Mouse (Mus musculus): ENCODE data around the gene Nmnat3. TPM values are rescaled to one million over a fixed set of nuclear protein-coding genes. Genes with fewer than 3 reads are reported as not detected.

Gene Nmnat3
- polyA plus RNA-seq, 1 experiment, result 2.3 TPM

- Histone ChIP-seq H3K27ac (ENCODE audit: insufficient read depth, low read length) (no peak overlapping the region), H3K4me1 (ENCODE audit: control insufficient read depth, insufficient read depth, low read length) (no peaks in the 10 kb centered on the region), H3K27me3 (ENCODE audit: control insufficient read depth, insufficient read depth, low read length) (no peaks in the 10 kb centered on the region), H3K4me3 (replicated peaks; ENCODE audit: insufficient read depth, low read depth, low read length) (no peak overlapping the region)
- no peak for DNase-seq
- TF ChIP-seq CTCF (IDR thresholded peaks at IDR 0.05; ENCODE audit: borderline replicate concordance, insufficient read depth, low read depth, low read length) (no peak), POLR2A (IDR thresholded peaks at IDR 0.05; ENCODE audit: borderline replicate concordance, insufficient read depth, low read length) (no peak)
- WGBS, result 25% methylated on average over 4 of the region's 4 CpGs
Measured at GRCm38 (mm10) chr9:98346240-98346639, 59.0 kb downstream of the Nmnat3 start.

DNA sequence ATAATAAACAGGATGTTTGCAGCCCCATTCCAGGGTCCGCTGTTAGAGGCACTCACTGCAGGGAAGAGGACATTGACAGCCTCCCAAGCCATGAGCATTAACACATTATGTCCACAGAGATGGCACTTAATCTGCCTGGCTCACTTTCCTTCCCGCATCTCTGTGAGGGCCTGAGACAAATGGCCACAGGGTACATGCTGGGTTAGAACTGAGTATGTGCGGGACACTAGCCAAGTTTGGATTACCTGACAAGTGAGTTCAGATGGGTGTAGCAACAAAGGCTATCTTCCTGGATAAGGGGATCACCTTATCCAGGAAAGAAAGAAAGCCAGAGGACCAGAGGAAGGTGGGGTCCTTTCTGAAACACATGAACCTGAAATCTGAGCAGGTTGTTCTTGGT is 59.8 kb downstream of the Nmnat3 start:
- DNase-seq, result no peak
- H3K27ac ChIP-seq (ENCODE audit: insufficient read depth, low read length), result no peak overlapping the region
- no peak for TF ChIP-seq CTCF (IDR thresholded peaks at IDR 0.05; ENCODE audit: borderline replicate concordance, insufficient read depth, low read depth, low read length)
- TF ChIP-seq POLR2A (IDR thresholded peaks at IDR 0.05; ENCODE audit: borderline replicate concordance, insufficient read depth, low read length), result no peak
- WGBS, result 29% methylated on average over 3 of the region's 3 CpGs
- H3K4me1 ChIP-seq (ENCODE audit: control insufficient read depth, insufficient read depth, low read length), result no peaks in the 10 kb centered on the region
- no peak overlapping the region for H3K4me3 ChIP-seq (replicated peaks; ENCODE audit: insufficient read depth, low read depth, low read length)
- H3K27me3 ChIP-seq (ENCODE audit: control insufficient read depth, insufficient read depth, low read length), result no peaks in the 10 kb centered on the region

DNA sequence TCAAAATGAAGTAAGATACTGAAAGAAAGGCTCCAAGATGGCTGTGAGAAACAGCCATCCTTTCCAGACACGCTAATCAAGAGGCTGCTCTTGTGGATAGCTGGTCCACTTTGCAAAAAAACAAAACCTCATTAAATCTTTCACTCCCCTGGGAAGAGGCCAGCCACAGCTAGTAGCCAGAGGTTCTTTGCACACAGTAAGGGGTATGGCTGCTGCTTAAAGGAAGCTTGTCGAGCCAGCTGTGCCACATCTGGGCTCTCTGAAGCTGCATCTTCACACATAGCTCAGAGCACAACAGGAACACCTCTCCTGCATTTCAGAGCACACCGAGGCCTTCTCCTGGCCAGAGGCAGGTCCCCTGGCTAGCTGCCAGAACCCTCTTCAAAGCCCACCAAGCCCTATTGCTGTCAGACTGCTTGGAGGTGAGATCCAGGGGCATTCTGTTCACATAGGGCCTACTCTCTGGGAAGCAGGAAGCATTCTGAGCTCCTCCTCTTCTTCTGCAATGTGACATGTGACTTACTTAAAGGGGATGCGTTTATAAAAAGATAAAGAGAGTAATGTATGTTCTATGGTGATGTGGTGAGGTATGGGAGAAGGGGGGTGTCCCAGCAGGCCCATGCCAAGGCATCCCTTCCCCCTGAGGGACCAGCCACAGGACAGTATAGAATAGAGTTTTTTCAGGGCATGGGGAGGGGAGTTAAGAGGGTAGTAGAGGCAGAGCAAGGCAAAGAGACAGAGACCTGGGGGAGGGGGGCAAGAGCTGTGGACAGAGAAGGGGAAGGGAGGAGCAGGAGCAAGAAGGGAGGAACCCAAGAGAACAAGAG is 63.3 kb downstream of the Nmnat3 start:
- no peak for TF ChIP-seq CTCF (IDR thresholded peaks at IDR 0.05; ENCODE audit: borderline replicate concordance, insufficient read depth, low read depth, low read length)
- TF ChIP-seq POLR2A (IDR thresholded peaks at IDR 0.05; ENCODE audit: borderline replicate concordance, insufficient read depth, low read length), result no peak
- Histone ChIP-seq H3K4me3 (replicated peaks; ENCODE audit: insufficient read depth, low read depth, low read length) (no peak overlapping the region), H3K27ac (ENCODE audit: insufficient read depth, low read length) (no peak overlapping the region), H3K27me3 (ENCODE audit: control insufficient read depth, insufficient read depth, low read length) (no peaks in the 10 kb centered on the region), H3K4me1 (ENCODE audit: control insufficient read depth, insufficient read depth, low read length) (no peaks in the 10 kb centered on the region)
- WGBS, result 40% methylated on average over 4 of the region's 4 CpGs
- no peak for DNase-seq

DNA sequence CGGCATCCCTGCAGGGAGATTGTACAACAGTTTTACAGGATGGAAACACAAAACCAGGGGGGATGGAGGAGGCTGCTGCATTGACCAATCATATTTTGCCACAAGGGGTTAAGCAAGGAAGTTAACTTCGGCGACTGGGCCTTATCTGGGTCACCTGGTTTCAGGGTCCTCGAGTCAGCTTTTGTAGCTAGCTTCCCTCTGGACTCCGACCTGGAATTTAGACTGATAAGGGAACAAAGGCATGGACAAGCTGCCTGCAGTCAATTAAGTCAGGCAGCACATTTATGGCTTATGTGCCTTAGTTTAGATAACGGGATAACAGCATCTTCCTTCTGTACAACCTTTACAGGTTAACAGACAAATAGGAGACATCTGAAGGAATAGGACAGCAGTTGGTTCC is 65.1 kb downstream of the Nmnat3 start:
- Histone ChIP-seq H3K4me1 (ENCODE audit: control insufficient read depth, insufficient read depth, low read length) (no peaks in the 10 kb centered on the region), H3K4me3 (replicated peaks; ENCODE audit: insufficient read depth, low read depth, low read length) (no peak overlapping the region), H3K27ac (ENCODE audit: insufficient read depth, low read length) (no peak overlapping the region), H3K27me3 (ENCODE audit: control insufficient read depth, insufficient read depth, low read length) (no peaks in the 10 kb centered on the region)
- TF ChIP-seq POLR2A (IDR thresholded peaks at IDR 0.05; ENCODE audit: borderline replicate concordance, insufficient read depth, low read length), result no peak
- no peak for TF ChIP-seq CTCF (IDR thresholded peaks at IDR 0.05; ENCODE audit: borderline replicate concordance, insufficient read depth, low read depth, low read length)
- 93% methylated on average over 6 of the region's 6 CpGs for WGBS
- no peak for DNase-seq

GRCm38 (mm10) chr9:98354919-98355318 is 67.7 kb downstream of the Nmnat3 start:
- 68% methylated on average over 3 of the region's 3 CpGs for WGBS

GRCm38 (mm10) chr9:98361047-98361446 is 73.8 kb downstream of the Nmnat3 start:
- Histone ChIP-seq H3K27me3 (ENCODE audit: control insufficient read depth, insufficient read depth, low read length) (no peaks in the 10 kb centered on the region), H3K27ac (ENCODE audit: insufficient read depth, low read length) (no peak overlapping the region), H3K4me3 (replicated peaks; ENCODE audit: insufficient read depth, low read depth, low read length) (no peak overlapping the region), H3K4me1 (ENCODE audit: control insufficient read depth, insufficient read depth, low read length) (no peaks in the 10 kb centered on the region)
- DNase-seq, result no peak
- WGBS, result 77% methylated on average over 3 of the region's 3 CpGs
- TF ChIP-seq CTCF (IDR thresholded peaks at IDR 0.05; ENCODE audit: borderline replicate concordance, insufficient read depth, low read depth, low read length) (no peak), POLR2A (IDR thresholded peaks at IDR 0.05; ENCODE audit: borderline replicate concordance, insufficient read depth, low read length) (no peak)

More at GRCm38 (mm10) chr9:98354919-98355318, 67.7 kb downstream of the Nmnat3 start:
- H3K27ac ChIP-seq (ENCODE audit: insufficient read depth, low read length), result no peak overlapping the region
- no peaks in the 10 kb centered on the region for H3K27me3 ChIP-seq (ENCODE audit: control insufficient read depth, insufficient read depth, low read length)
- H3K4me3 ChIP-seq (replicated peaks; ENCODE audit: insufficient read depth, low read depth, low read length), result no peak overlapping the region
- no peaks in the 10 kb centered on the region for H3K4me1 ChIP-seq (ENCODE audit: control insufficient read depth, insufficient read depth, low read length)
- DNase-seq, result peak in 1 of 2 experiments; percentile 8
- no peak for TF ChIP-seq CTCF (IDR thresholded peaks at IDR 0.05; ENCODE audit: borderline replicate concordance, insufficient read depth, low read depth, low read length)
- no peak for TF ChIP-seq POLR2A (IDR thresholded peaks at IDR 0.05; ENCODE audit: borderline replicate concordance, insufficient read depth, low read length)

DNA sequence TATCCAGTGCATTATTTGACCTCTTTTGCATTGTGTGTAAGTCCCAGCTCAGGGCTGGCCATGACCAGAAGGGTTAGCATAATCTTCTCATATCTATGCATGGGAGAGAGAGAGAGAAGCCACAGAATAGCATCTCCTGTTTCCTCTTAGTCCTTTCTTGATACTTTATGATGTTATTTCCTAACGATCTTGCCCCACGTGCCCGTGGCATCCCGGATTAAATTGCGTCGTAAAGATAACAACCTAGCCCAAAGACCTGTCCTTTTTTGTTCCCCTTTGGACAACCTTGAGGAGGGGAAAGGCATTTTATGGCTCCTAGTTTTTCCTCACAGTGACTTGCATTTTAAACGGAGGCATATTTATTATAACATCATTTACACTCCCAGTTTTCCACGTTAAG is 78.8 kb downstream of the Nmnat3 start:
- no peaks in the 10 kb centered on the region for H3K27me3 ChIP-seq (ENCODE audit: control insufficient read depth, insufficient read depth, low read length)
- H3K27ac ChIP-seq (ENCODE audit: insufficient read depth, low read length), result no peak overlapping the region
- H3K4me1 ChIP-seq (ENCODE audit: control insufficient read depth, insufficient read depth, low read length), result no peaks in the 10 kb centered on the region
- 93% methylated on average over 8 of the region's 8 CpGs for WGBS
- no peak for TF ChIP-seq CTCF (IDR thresholded peaks at IDR 0.05; ENCODE audit: borderline replicate concordance, insufficient read depth, low read depth, low read length)
- no peak for TF ChIP-seq POLR2A (IDR thresholded peaks at IDR 0.05; ENCODE audit: borderline replicate concordance, insufficient read depth, low read length)
- DNase-seq, result no peak
- H3K4me3 ChIP-seq (replicated peaks; ENCODE audit: insufficient read depth, low read depth, low read length), result no peak overlapping the region

DNA sequence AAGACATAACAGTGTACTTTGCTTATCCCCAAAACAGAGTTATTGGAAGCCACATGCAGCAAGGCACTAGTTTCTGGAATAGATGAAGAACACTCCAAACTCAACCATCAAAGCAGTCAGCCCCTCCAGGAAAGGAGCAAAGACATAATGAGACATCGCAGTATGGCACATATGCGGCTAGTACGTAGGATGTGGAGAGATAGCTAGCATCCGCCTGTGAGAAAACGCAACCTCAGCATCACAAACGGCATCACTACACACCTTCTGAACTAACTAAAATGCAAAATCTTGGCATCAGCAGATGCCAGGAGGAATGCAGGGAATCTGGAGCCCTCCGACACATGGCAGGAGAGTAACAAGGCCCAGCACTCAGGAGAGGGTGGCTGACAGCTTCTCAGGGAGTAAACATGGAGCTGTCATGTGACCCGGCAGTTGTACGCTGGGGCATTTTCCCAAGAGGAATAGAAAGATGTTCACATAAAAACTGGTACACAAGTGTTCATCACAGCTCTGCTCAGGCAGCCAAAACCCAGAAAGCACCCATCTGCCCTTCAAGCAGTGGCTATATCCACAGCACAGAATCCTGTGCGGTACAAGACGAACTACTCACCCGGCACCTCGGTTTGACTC is 80.2 kb downstream of the Nmnat3 start:
- TF ChIP-seq CTCF (IDR thresholded peaks at IDR 0.05; ENCODE audit: borderline replicate concordance, insufficient read depth, low read depth, low read length) (no peak), POLR2A (IDR thresholded peaks at IDR 0.05; ENCODE audit: borderline replicate concordance, insufficient read depth, low read length) (no peak)
- Histone ChIP-seq H3K4me3 (replicated peaks; ENCODE audit: insufficient read depth, low read depth, low read length) (no peak overlapping the region), H3K27me3 (ENCODE audit: control insufficient read depth, insufficient read depth, low read length) (no peaks in the 10 kb centered on the region), H3K27ac (ENCODE audit: insufficient read depth, low read length) (no peak overlapping the region), H3K4me1 (ENCODE audit: control insufficient read depth, insufficient read depth, low read length) (no peaks in the 10 kb centered on the region)
- no peak for DNase-seq
- WGBS, result 80% methylated on average over 13 of the region's 13 CpGs

Measured in cerebellum, adult 2 months (tissue).